Mouse (Mus musculus) embryonic facial prominence, embryonic 12.5 days (tissue): ENCODE results near the gene Svopl. TPM values are rescaled to one million over a fixed set of nuclear protein-coding genes. Genes with fewer than 3 reads are reported as not detected.
A peak's percentile ranks its signal among the peaks of the same experiment; 100 is the strongest.

Source experiments
- ATAC-seq: fragments of 200-750 bp; cut with Nextera tagmentation; 2 replicates; pipeline ENCODE4 v1.8.0; 2017; ENCODE audit not compliant: insufficient number of reproducible peaks, insufficient read depth, low FRiP score, low TSS enrichment
- H3K27ac ChIP-seq: fragments of 300-500 bp; sonication (generic); 2 replicates; pipeline ENCODE4 v1.5.1; 2016; ENCODE audit warnings: mild to moderate bottlenecking
- H3K27me3 ChIP-seq: fragments of 300-500 bp; sonication (generic); 2 replicates; pipeline ENCODE4 v1.6.1; 2016; ENCODE audit warnings: mild to moderate bottlenecking, moderate library complexity
- H3K36me3 ChIP-seq: fragments of 300-500 bp; sonication (generic); 2 replicates; pipeline ENCODE4 v1.6.1; 2016; ENCODE audit warnings: mild to moderate bottlenecking
- H3K4me1 ChIP-seq: fragments of 300-500 bp; sonication (generic); 2 replicates; pipeline ENCODE4 v1.6.1; 2016
- H3K4me2 ChIP-seq: fragments of 300-500 bp; sonication (generic); replicated peaks from 2 replicates; pipeline ENCODE4 v1.6.1; 2016; ENCODE audit warnings: mild to moderate bottlenecking, moderate library complexity
- H3K4me3 ChIP-seq: fragments of 300-500 bp; sonication (generic); 2 replicates; pipeline ENCODE4 v1.5.1; 2016; ENCODE audit warnings: mild to moderate bottlenecking
- H3K9ac ChIP-seq: fragments of 300-500 bp; sonication (generic); 2 replicates; pipeline ENCODE4 v1.6.1; 2016; ENCODE audit warnings: mild to moderate bottlenecking, moderate library complexity
- H3K9me3 ChIP-seq: fragments of 300-500 bp; sonication (generic); 2 replicates; pipeline ENCODE4 v1.6.1; 2016; ENCODE audit warnings: mild to moderate bottlenecking, moderate library complexity
- WGBS: fragments of 180-500 bp; shearing (Covaris S2); methylation state at CpG from one replicate; pipeline ENCODE4 v1.1.7; 2016; 5-methylcytosine and 5-hydroxymethylcytosine counted together
- polyA plus RNA-seq: library from polyadenylated mRNA; unstranded; fragments of >200 nt; fragmentation: Nextera tagmentation; extraction: Ambion mirVana; gene quantifications from 2 replicates; pipeline ENCODE4 v1.2.1, GENCODE M21; 2016

The Svopl gene
- 1.9 TPM in 2 replicates for polyA plus RNA-seq

- no peak within 1 kb of the TSS; the same call in 1 of the 2 replicates for H3K9ac ChIP-seq
- H3K27me3 ChIP-seq = no peaks in the 10 kb centered on the region
- H3K4me3 ChIP-seq = no peak within 1 kb of the TSS
- ATAC-seq = no peak
- 7% methylated on average over 6 of the region's 6 CpGs for WGBS
- H3K36me3 ChIP-seq = no peaks in the 10 kb centered on the region
- H3K9me3 ChIP-seq = no peaks in the 10 kb centered on the region
- H3K4me2 ChIP-seq = no peak within 1 kb of the TSS
- H3K4me1 ChIP-seq = peaks cover 13% of the 10 kb centered on the region
- peak within 1 kb of the TSS; percentile 37; the same call in 1 of the 2 replicates for H3K27ac ChIP-seq
Measured at GRCm38 (mm10) chr6:38046838-38047237, at the start of gene Svopl. Gene Svopl, minus strand, starts transcription at chr6:38046996.

- Histone ChIP-seq H3K4me3 (no peak overlapping the region), H3K36me3 (no peaks in the 10 kb centered on the region), H3K27me3 (no peaks in the 10 kb centered on the region), H3K4me2 (no peak overlapping the region), H3K9ac (no peak overlapping the region), H3K9me3 (no peaks in the 10 kb centered on the region), H3K27ac (no peak overlapping the region), H3K4me1 (no peaks in the 10 kb centered on the region)
- no peak for ATAC-seq
- 88% methylated on average over 10 of the region's 10 CpGs for WGBS
Measured at GRCm38 (mm10) chr6:38094701-38095100, 47.9 kb upstream of the Svopl start.

GRCm38 (mm10) chr6:38092539-38092938 is 45.7 kb upstream of the Svopl start:
- no peak for ATAC-seq
- WGBS = 96% methylated on average over 8 of the region's 8 CpGs
- Histone ChIP-seq H3K9ac (no peak overlapping the region), H3K9me3 (no peaks in the 10 kb centered on the region), H3K27ac (no peak overlapping the region), H3K27me3 (no peaks in the 10 kb centered on the region), H3K4me1 (no peaks in the 10 kb centered on the region), H3K4me2 (no peak overlapping the region), H3K4me3 (no peak overlapping the region), H3K36me3 (no peaks in the 10 kb centered on the region)

DNA sequence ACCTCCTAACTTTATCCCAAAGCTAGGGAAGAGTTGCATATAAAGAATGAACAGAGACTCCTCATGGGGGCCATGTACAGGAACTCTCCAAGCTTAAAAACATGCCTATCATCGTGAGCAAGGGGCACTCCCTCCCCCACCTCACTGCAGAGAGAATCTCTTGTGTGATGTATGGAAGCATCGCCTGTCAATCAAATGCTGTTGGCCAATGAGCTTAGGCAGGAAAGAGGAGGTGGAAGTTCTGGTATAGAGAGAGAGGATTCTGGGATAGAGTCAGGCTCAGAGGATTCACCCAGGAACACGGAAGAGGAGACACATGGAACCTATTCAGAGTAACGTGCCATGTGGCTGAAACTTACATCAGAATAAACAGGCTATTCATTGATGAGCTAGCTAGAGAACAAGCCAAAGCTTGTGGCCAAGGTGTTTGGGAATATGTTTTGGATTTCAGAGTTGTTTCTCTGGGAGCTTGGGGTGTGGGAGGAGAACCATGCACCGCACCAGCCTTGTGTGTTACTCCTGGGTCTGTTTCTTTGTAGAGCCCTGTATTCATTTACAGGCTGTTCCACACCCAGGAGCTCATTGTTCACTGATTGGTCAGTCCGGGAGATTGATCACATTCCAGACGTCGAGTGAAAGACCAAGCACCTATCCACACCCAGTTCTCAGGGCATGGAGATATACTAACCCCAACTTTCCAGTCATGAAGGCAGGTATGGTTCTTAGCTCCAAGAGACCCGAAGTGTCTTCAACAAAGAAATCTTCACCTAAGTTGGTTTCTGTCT is 40.6 kb upstream of the Svopl start:
- Histone ChIP-seq H3K4me1 (no peaks in the 10 kb centered on the region), H3K9ac (no peak overlapping the region), H3K4me2 (no peak overlapping the region), H3K9me3 (no peaks in the 10 kb centered on the region), H3K27ac (no peak overlapping the region), H3K36me3 (no peaks in the 10 kb centered on the region), H3K27me3 (no peaks in the 10 kb centered on the region), H3K4me3 (no peak overlapping the region)
- 73% methylated on average over 9 of the region's 9 CpGs for WGBS
- no peak for ATAC-seq

DNA sequence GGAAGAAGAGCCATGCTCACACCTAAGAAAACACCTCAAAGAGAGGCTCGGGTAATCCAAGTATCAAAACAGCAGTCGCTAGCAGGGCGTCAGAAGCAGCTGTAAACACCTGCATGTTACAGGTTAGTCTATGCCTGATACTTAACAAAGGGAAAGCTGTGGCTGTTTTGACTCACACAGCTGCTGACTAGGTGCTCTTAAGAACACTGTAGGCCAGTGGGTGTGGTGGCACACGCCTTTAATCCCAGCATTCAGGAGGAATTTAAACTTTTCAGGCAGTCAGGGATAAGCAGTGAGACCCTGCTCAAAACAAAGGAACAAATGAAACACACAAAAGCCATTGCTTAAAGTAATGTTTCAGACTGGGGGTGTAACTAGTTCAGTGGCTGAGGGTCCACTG is 36.4 kb upstream of the Svopl start:
- H3K4me1 ChIP-seq = peaks cover 9% of the 10 kb centered on the region

DNA sequence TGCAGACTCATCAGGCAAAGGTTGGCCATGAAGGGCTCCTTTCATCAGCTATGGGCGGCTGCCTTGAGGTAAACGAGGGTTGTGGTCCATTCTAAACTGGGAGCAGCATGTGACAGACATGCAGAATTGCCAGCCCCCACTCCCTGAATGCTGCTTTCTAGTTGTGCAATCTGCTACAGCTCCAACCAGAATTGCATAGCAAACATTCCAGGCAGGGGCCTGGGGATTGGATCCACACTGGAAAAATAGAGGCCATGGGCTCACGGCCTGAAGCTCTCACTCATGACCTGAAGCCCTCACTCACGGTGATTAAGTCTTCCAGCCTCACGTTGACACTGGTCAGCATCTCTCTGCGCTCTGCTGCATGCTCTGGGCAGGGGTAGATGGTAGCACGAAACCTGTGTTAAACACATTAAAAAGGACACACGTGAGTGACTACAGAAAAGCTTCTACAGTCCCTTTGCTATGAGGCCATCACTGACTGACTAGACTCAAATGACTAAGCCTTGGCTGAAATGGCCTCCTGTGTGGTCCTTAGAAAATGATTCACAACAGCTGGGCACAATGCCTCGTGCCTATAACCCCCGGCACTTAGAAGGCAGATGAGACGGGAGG is 35.0 kb upstream of the Svopl start:
- Histone ChIP-seq H3K9me3 (no peaks in the 10 kb centered on the region), H3K36me3 (no peaks in the 10 kb centered on the region), H3K4me1 (peaks cover 9% of the 10 kb centered on the region), H3K27ac (no peak overlapping the region), H3K9ac (no peak overlapping the region), H3K27me3 (no peaks in the 10 kb centered on the region), H3K4me2 (no peak overlapping the region), H3K4me3 (no peak overlapping the region)
- WGBS = 47% methylated on average over 11 of the region's 11 CpGs
- ATAC-seq = 0 out of 2 replicates have a peak, but pooled peaks have one; percentile 41

More for the DNA sequence above, 36.4 kb upstream of the Svopl start:
- H3K4me2 ChIP-seq = no peak overlapping the region
- no peak overlapping the region for H3K9ac ChIP-seq
- no peak overlapping the region for H3K4me3 ChIP-seq
- H3K36me3 ChIP-seq = no peaks in the 10 kb centered on the region
- no peak for ATAC-seq
- 46% methylated on average over 4 of the region's 4 CpGs for WGBS
- H3K27me3 ChIP-seq = no peaks in the 10 kb centered on the region
- H3K27ac ChIP-seq = no peak overlapping the region
- H3K9me3 ChIP-seq = no peaks in the 10 kb centered on the region

- Histone ChIP-seq H3K4me2 (no peak overlapping the region), H3K9me3 (no peaks in the 10 kb centered on the region), H3K4me3 (no peak overlapping the region), H3K4me1 (peaks cover 9% of the 10 kb centered on the region), H3K9ac (no peak overlapping the region), H3K27me3 (no peaks in the 10 kb centered on the region), H3K36me3 (no peaks in the 10 kb centered on the region), H3K27ac (no peak overlapping the region)
- 54% methylated on average over 4 of the region's 4 CpGs for WGBS
- no peak for ATAC-seq
Measured at GRCm38 (mm10) chr6:38080364-38080763, 33.6 kb upstream of the Svopl start.

GRCm38 (mm10) chr6:38073592-38073991 is 26.8 kb upstream of the Svopl start:
- H3K4me2 ChIP-seq = no peak overlapping the region
- H3K9me3 ChIP-seq = no peaks in the 10 kb centered on the region
- no peak for ATAC-seq
- H3K4me1 ChIP-seq = no peaks in the 10 kb centered on the region
- WGBS = 90% methylated on average over 3 of the region's 3 CpGs
- no peak overlapping the region for H3K9ac ChIP-seq
- no peak overlapping the region for H3K4me3 ChIP-seq
- H3K27ac ChIP-seq = no peak overlapping the region
- H3K36me3 ChIP-seq = no peaks in the 10 kb centered on the region
- H3K27me3 ChIP-seq = no peaks in the 10 kb centered on the region

DNA sequence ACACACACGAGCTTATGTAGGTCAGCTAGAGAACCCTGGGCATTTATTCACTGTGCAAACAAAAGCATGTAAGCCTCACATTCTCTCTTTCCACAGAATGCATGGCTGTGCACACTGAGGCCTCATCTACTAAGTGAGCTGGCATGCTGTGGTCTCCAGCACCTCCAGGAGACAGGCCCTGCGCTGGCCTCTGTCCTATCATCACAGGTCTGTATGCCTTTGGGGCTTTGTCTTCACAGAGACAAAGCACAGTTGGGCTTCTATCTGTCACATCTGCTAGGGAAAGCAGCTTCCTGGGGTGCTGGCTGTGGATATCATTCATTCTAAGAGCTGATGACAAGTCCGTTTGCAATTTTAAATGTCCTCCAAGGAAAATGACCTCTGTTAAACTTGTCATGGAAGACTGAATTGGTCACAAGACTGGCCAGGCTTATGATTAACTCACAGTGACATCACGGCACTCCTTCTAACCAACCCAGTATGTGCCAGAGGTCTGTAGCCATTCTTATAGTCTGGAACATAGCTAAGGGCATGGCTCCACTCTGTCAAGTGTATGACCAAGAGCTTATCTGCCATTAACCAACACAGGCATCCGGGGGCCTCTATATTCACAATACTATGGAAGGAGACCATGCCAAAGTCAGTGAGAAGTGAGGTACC is 25.5 kb upstream of the Svopl start:
- no peaks in the 10 kb centered on the region for H3K36me3 ChIP-seq
- no peak overlapping the region for H3K4me3 ChIP-seq
- no peaks in the 10 kb centered on the region for H3K27me3 ChIP-seq
- no peak overlapping the region for H3K4me2 ChIP-seq
- H3K9me3 ChIP-seq = no peaks in the 10 kb centered on the region
- H3K9ac ChIP-seq = no peak overlapping the region
- H3K27ac ChIP-seq = no peak overlapping the region
- no peaks in the 10 kb centered on the region for H3K4me1 ChIP-seq
- ATAC-seq = no peak
- WGBS = 81% methylated on average over 5 of the region's 5 CpGs

- Histone ChIP-seq H3K4me2 (no peak overlapping the region), H3K27ac (no peak overlapping the region), H3K9me3 (no peaks in the 10 kb centered on the region), H3K36me3 (no peaks in the 10 kb centered on the region), H3K4me3 (no peak overlapping the region), H3K27me3 (no peaks in the 10 kb centered on the region), H3K4me1 (no peaks in the 10 kb centered on the region), H3K9ac (no peak overlapping the region)
- 95% methylated on average over 4 of the region's 4 CpGs for WGBS
- no peak for ATAC-seq
Measured at GRCm38 (mm10) chr6:38071256-38071655, 24.5 kb upstream of the Svopl start.

GRCm38 (mm10) chr6:38066215-38066614 is 19.4 kb upstream of the Svopl start:
- no peak overlapping the region for H3K4me2 ChIP-seq
- no peak overlapping the region for H3K4me3 ChIP-seq
- H3K9me3 ChIP-seq = peaks cover 3% of the 10 kb centered on the region; the same call in 1 of the 2 replicates
- ATAC-seq = 0 out of 2 replicates have a peak, but pooled peaks have one; percentile 56
- no peaks in the 10 kb centered on the region for H3K36me3 ChIP-seq
- no peaks in the 10 kb centered on the region for H3K27me3 ChIP-seq
- no peak overlapping the region for H3K27ac ChIP-seq
- 3% methylated on average over 5 of the region's 5 CpGs for WGBS
- H3K4me1 ChIP-seq = no peaks in the 10 kb centered on the region
- no peak overlapping the region for H3K9ac ChIP-seq
